Mouse (Mus musculus) CD4-positive, CD25-positive, alpha-beta regulatory T cell, adult 2 months (primary cell): ENCODE measurements around the gene Ank3.
A peak's percentile ranks its signal among the peaks of the same experiment; 100 is the strongest.

Experiments
- DNase-seq: peaks from one replicate; pipeline ENCODE4 v3.0.0-alpha.2; 2012; ENCODE audit warnings: low read depth, low spot score

The Ank3 gene

GRCm38 (mm10) chr10:69964611-69965010 is 566.0 kb downstream of the Ank3 start:
- peak; percentile 8 for DNase-seq

- DNase-seq: no peak
These were observed 566.5 kb downstream of the Ank3 start for GRCm38 (mm10) chr10:69965085-69965484.

- no peak for DNase-seq
These were observed 569.4 kb downstream of the Ank3 start for GRCm38 (mm10) chr10:69967994-69968393.

GRCm38 (mm10) chr10:69979636-69980035 is 581.1 kb downstream of the Ank3 start:
- DNase-seq: no peak

- DNase-seq: no peak
These were observed 583.0 kb downstream of the Ank3 start for GRCm38 (mm10) chr10:69981386-69982097.

- DNase-seq: no peak
These were observed 584.1 kb downstream of the Ank3 start for GRCm38 (mm10) chr10:69982701-69983100.

- no peak for DNase-seq
These were observed 588.9 kb downstream of the Ank3 start for GRCm38 (mm10) chr10:69987496-69987895.

GRCm38 (mm10) chr10:69997082-69997481 is 598.5 kb downstream of the Ank3 start:
- no peak for DNase-seq

- DNase-seq: no peak
These were observed 605.5 kb downstream of the Ank3 start for GRCm38 (mm10) chr10:70004058-70004457.

- DNase-seq: no peak
These were observed 606.3 kb downstream of the Ank3 start for GRCm38 (mm10) chr10:70004831-70005230.

- no peak for DNase-seq
These were observed 607.8 kb downstream of the Ank3 start for GRCm38 (mm10) chr10:70006380-70006779.

- no peak for DNase-seq
These were observed 613.2 kb downstream of the Ank3 start for GRCm38 (mm10) chr10:70011738-70012137.

- no peak for DNase-seq
These were observed 615.4 kb downstream of the Ank3 start for GRCm38 (mm10) chr10:70013931-70014330.

- no peak for DNase-seq
These were observed 616.6 kb downstream of the Ank3 start for GRCm38 (mm10) chr10:70015201-70015600.

- no peak for DNase-seq
These were observed 620.1 kb downstream of the Ank3 start for GRCm38 (mm10) chr10:70018691-70019090.

- peak; percentile 80 for DNase-seq
These were observed 623.1 kb downstream of the Ank3 start for GRCm38 (mm10) chr10:70021667-70022066.

GRCm38 (mm10) chr10:70022596-70022995 is 624.0 kb downstream of the Ank3 start:
- no peak for DNase-seq

- no peak for DNase-seq
These were observed 625.3 kb downstream of the Ank3 start for GRCm38 (mm10) chr10:70023861-70024260.

- no peak for DNase-seq
These were observed 633.4 kb downstream of the Ank3 start for GRCm38 (mm10) chr10:70031942-70032341.

- DNase-seq: peak; percentile 52
These were observed 634.4 kb downstream of the Ank3 start for GRCm38 (mm10) chr10:70032982-70033381.

GRCm38 (mm10) chr10:70033856-70034255 is 635.3 kb downstream of the Ank3 start:
- no peak for DNase-seq

GRCm38 (mm10) chr10:70039871-70040291 is 641.3 kb downstream of the Ank3 start:
- peak; percentile 57 for DNase-seq

GRCm38 (mm10) chr10:70041562-70041961 is 643.0 kb downstream of the Ank3 start:
- no peak for DNase-seq

- no peak for DNase-seq
These were observed 647.1 kb downstream of the Ank3 start for GRCm38 (mm10) chr10:70045722-70046121.
